Mouse (Mus musculus): ENCODE measurements around the gene Kcnk6.
"Not testable (repeated sequence)": the region's sequence is repeated elsewhere in the genome, so short reads cannot be mapped to it uniquely, and the experiment has no call there.

The Kcnk6 gene

GRCm38 (mm10) chr7:29202577-29202976 lies 29.7 kb downstream of the Kcnk6 start:
- no peak for DNase-seq (ENCODE audit: low spot score in 2 of 2)

- not testable (repeated sequence) for DNase-seq (ENCODE audit: low spot score in 2 of 2)
Observed at GRCm38 (mm10) chr7:29194230-29194629, 38.1 kb downstream of the Kcnk6 start.

- not testable (repeated sequence) for DNase-seq (ENCODE audit: low spot score in 2 of 2)
Observed at GRCm38 (mm10) chr7:29181323-29181722, 51.0 kb downstream of the Kcnk6 start.

GRCm38 (mm10) chr7:29180854-29181236 lies 51.5 kb downstream of the Kcnk6 start:
- no peak for DNase-seq (ENCODE audit: low spot score in 2 of 2)

- peak; percentile 93 to 94 for DNase-seq (ENCODE audit: low spot score in 2 of 2)
Observed at GRCm38 (mm10) chr7:29180077-29180853, 52.0 kb downstream of the Kcnk6 start, which contains the start of gene Psmd8. Psmd8 (minus strand) TSS chr7:29180701.

- DNase-seq (ENCODE audit: low spot score in 2 of 2): no peak
Observed at GRCm38 (mm10) chr7:29179323-29179722, 53.0 kb downstream of the Kcnk6 start.

GRCm38 (mm10) chr7:29178106-29178505 lies 54.2 kb downstream of the Kcnk6 start:
- no peak for DNase-seq (ENCODE audit: low spot score in 2 of 2)

GRCm38 (mm10) chr7:29172390-29173016 lies 59.8 kb downstream of the Kcnk6 start:
- DNase-seq (ENCODE audit: low spot score in 2 of 2): no peak
